13 mouse cellular contexts compared by ENCODE assay signal in genomic region chr2:132035470-132035835, GRCm38 (mm10). TPM values are rescaled to one million over a fixed set of nuclear protein-coding genes. Genes with fewer than 3 reads are reported as not detected.
A peak's percentile ranks its signal among the peaks of the same experiment; 100 is the strongest.
DNase-seq lines count a peak whose midpoint lies in the region; ATAC-seq and TF ChIP-seq lines count a peak whose summit lies in the region.
"Had no signal": no experiment of that assay in that cellular context is flagged by ENCODE, and none has a peak within 500 bp of the region (broad histone marks: within the 10 kb centered on the region; RNA-seq: fewer than 3 reads in every experiment).

No protein-coding gene starts in this region.

- no peaks in the 10 kb centered on the region for H3K27me3 ChIP-seq in heart, postnatal 0 days (ENCODE audit: control insufficient read depth, insufficient read depth, low read length)
- H3K27me3 ChIP-seq in liver, postnatal 0 days (ENCODE audit: insufficient read depth, low read length) = 0 out of 2 replicates have a peak, but pooled peaks cover 5% of the 10 kb centered on the region
- H3K27me3 ChIP-seq in intestine, embryonic 16.5 days (replicated peaks; ENCODE audit: control insufficient read depth, insufficient read depth, low read length) = no peaks in the 10 kb centered on the region
- H3K27me3 ChIP-seq: neural tube, embryonic 13.5 days had no signal

- H3K9ac ChIP-seq in heart, postnatal 0 days (replicated peaks; ENCODE audit: low read depth, low read length) = no peak overlapping the region
- H3K9ac ChIP-seq in liver, postnatal 0 days (replicated peaks) = no peak overlapping the region
- no peak overlapping the region for H3K9ac ChIP-seq in intestine, embryonic 16.5 days (ENCODE audit: low read depth, low read length)
- H3K9ac ChIP-seq: heart, embryonic 13.5 days; lung, embryonic 14.5 days; neural tube, embryonic 13.5 days had no signal

- TF ChIP-seq CTCF in heart, postnatal 0 days (IDR thresholded peaks at IDR 0.05; ENCODE audit: low read depth) = no peak
- no peak for TF ChIP-seq CTCF in bone marrow, adult 2 months (IDR thresholded peaks at IDR 0.05; ENCODE audit: control insufficient read depth, insufficient read depth, low read length)
- no peak for TF ChIP-seq CTCF in liver, postnatal 0 days (IDR thresholded peaks at IDR 0.05; ENCODE audit: low read depth)

- H3K4me1 ChIP-seq in heart, postnatal 0 days (ENCODE audit: control insufficient read depth, insufficient read depth) = no peaks in the 10 kb centered on the region; the same call in 1 of the 2 replicates
- H3K4me1 ChIP-seq in bone marrow, adult 2 months (ENCODE audit: control insufficient read depth, insufficient read depth, low read length) = peaks cover 7% of the 10 kb centered on the region
- peaks cover 15% of the 10 kb centered on the region for H3K4me1 ChIP-seq in liver, postnatal 0 days (ENCODE audit: insufficient read depth)
- H3K4me1 ChIP-seq in intestine, embryonic 16.5 days (ENCODE audit: control insufficient read depth, insufficient read depth, low read length) = peaks cover 9% of the 10 kb centered on the region; the same call in 1 of the 2 replicates

- H3K4me3 ChIP-seq in heart, postnatal 0 days (ENCODE audit: low read depth, low read length) = no peak overlapping the region
- no peak overlapping the region for H3K4me3 ChIP-seq in bone marrow, adult 2 months (replicated peaks; ENCODE audit: control insufficient read depth, low read depth, low read length)
- H3K4me3 ChIP-seq in liver, postnatal 0 days (ENCODE audit: low read depth, low read length) = no peak overlapping the region
- H3K4me3 ChIP-seq in intestine, embryonic 16.5 days (ENCODE audit: low read length) = no peak overlapping the region
- H3K4me3 ChIP-seq: heart, embryonic 13.5 days; neural tube, embryonic 13.5 days had no signal

- no peak for TF ChIP-seq POLR2A in bone marrow, adult 2 months (IDR thresholded peaks at IDR 0.05; ENCODE audit: borderline replicate concordance, control insufficient read depth, low read depth, low read length)

- no peak for ATAC-seq in heart, postnatal 0 days (ENCODE audit: insufficient read depth, low read depth)
- no peak for ATAC-seq in liver, postnatal 0 days
- no peak for ATAC-seq in intestine, embryonic 16.5 days

- 74% methylated on average over 11 of the region's 11 CpGs for WGBS in heart, postnatal 0 days
- WGBS in bone marrow, adult 2 months = 15% methylated on average over 11 of the region's 11 CpGs
- WGBS in liver, postnatal 0 days (ENCODE audit: insufficient replicate concordance) = 35% methylated on average over 11 of the region's 11 CpGs
- WGBS in intestine, embryonic 16.5 days = 70% methylated on average over 11 of the region's 11 CpGs

- TF ChIP-seq EP300 in heart, postnatal 0 days (IDR thresholded peaks at IDR 0.05; ENCODE audit: low read depth) = no peak
- TF ChIP-seq EP300 in liver, postnatal 0 days (IDR thresholded peaks at IDR 0.05; ENCODE audit: low read depth) = no peak

- H3K36me3 ChIP-seq in heart, postnatal 0 days (replicated peaks; ENCODE audit: control insufficient read depth, insufficient read depth, low read length) = no peaks in the 10 kb centered on the region
- no peaks in the 10 kb centered on the region for H3K36me3 ChIP-seq in liver, postnatal 0 days (replicated peaks; ENCODE audit: insufficient read depth, low read length)
- H3K36me3 ChIP-seq in intestine, embryonic 16.5 days (ENCODE audit: control insufficient read depth, insufficient read depth, low read length) = no peaks in the 10 kb centered on the region
- H3K36me3 ChIP-seq: G1E; heart, embryonic 13.5 days; neural tube, embryonic 13.5 days had no signal

- no peaks in the 10 kb centered on the region for H3K9me3 ChIP-seq in heart, postnatal 0 days (replicated peaks; ENCODE audit: control insufficient read depth, low read length)
- no peaks in the 10 kb centered on the region for H3K9me3 ChIP-seq in liver, postnatal 0 days (ENCODE audit: low read length)
- no peaks in the 10 kb centered on the region for H3K9me3 ChIP-seq in intestine, embryonic 16.5 days (ENCODE audit: control insufficient read depth, low read length)
- H3K9me3 ChIP-seq: G1E; heart, embryonic 13.5 days; neural tube, embryonic 13.5 days had no signal

- H3K27ac ChIP-seq in heart, postnatal 0 days (ENCODE audit: low read depth) = peak overlapping the region; percentile 49; the same call in 1 of the 2 replicates
- H3K27ac ChIP-seq in bone marrow, adult 2 months (ENCODE audit: control insufficient read depth, insufficient read depth, low read depth, low read length, poor library complexity) = peak overlapping the region; percentile 90
- H3K27ac ChIP-seq in liver, postnatal 0 days (ENCODE audit: low read depth) = peak overlapping the region; percentile 74
- H3K27ac ChIP-seq in intestine, embryonic 16.5 days (ENCODE audit: low read length) = no peak overlapping the region
- H3K27ac ChIP-seq: heart, embryonic 13.5 days had no signal

- DNase-seq in heart, postnatal 0 days (ENCODE audit: low spot score) = no peak
- no peak for DNase-seq in heart, adult 8-10 months (ENCODE audit: low spot score)
- DNase-seq in A20 (ENCODE audit: low read depth, low spot score) = peak; percentile 59
- no peak for DNase-seq in liver, postnatal 0 days
- DNase-seq in right cerebral cortex, postnatal 14 days = no peak
- DNase-seq in heart, adult 18-20 months = no peak
- DNase-seq: kidney, postnatal 25 days; lung, embryonic 14.5 days had no signal

- no peak overlapping the region for H3K4me2 ChIP-seq in heart, postnatal 0 days (ENCODE audit: low read depth, low read length)
- no peak overlapping the region for H3K4me2 ChIP-seq in liver, postnatal 0 days (ENCODE audit: low read depth, low read length)
- H3K4me2 ChIP-seq in intestine, embryonic 16.5 days (ENCODE audit: low read depth, low read length) = no peak overlapping the region
- H3K4me2 ChIP-seq: heart, embryonic 13.5 days; lung, embryonic 14.5 days; neural tube, embryonic 13.5 days had no signal

RNA-seq across cellular contexts. Expression of gene Rassf2, which starts 5.4 kb away (rescaled TPM):
- 3.7 and 5.2 TPM in 2 replicates for total RNA-seq in heart, postnatal 0 days (2014; rRNA removed; ENCODE audit: low replicate concordance)
- polyA plus RNA-seq in heart, postnatal 0 days (2015; fragmentation: Nextera tagmentation; extraction: Ambion mirVana) = 2.6 and 2.7 TPM in 2 replicates
- total RNA-seq in heart, adult 8-10 months (2022) = 1 to 10 TPM; 4.1 to 7.7 (median 6.6) TPM
- polyA plus RNA-seq in bone marrow, adult 2 months (2011; ENCODE audit: insufficient read depth, insufficient read length, low replicate concordance, missing spikeins) = 17.9 and 35.7 TPM in 2 replicates
- polyA plus RNA-seq in liver, postnatal 0 days (2015; fragmentation: Nextera tagmentation; extraction: Ambion mirVana) = 1.9 and 3.0 TPM in 2 replicates
- 8.2 and 9.0 TPM in 2 replicates for polyA plus RNA-seq in intestine, embryonic 16.5 days (2015; fragmentation: Nextera tagmentation; extraction: Ambion mirVana)
- total RNA-seq in heart, adult 18-20 months (2021) = 10 to 100 TPM in 1 of 2 experiments, 1 to 10 TPM in 1; 7.7 to 11.7 TPM
